Mouse (Mus musculus): ENCODE data around the gene Rbm7.
"Not testable (repeated sequence)": the region's sequence is repeated elsewhere in the genome, so short reads cannot be mapped to it uniquely, and the experiment has no call there.

Rbm7 gene

DNA sequence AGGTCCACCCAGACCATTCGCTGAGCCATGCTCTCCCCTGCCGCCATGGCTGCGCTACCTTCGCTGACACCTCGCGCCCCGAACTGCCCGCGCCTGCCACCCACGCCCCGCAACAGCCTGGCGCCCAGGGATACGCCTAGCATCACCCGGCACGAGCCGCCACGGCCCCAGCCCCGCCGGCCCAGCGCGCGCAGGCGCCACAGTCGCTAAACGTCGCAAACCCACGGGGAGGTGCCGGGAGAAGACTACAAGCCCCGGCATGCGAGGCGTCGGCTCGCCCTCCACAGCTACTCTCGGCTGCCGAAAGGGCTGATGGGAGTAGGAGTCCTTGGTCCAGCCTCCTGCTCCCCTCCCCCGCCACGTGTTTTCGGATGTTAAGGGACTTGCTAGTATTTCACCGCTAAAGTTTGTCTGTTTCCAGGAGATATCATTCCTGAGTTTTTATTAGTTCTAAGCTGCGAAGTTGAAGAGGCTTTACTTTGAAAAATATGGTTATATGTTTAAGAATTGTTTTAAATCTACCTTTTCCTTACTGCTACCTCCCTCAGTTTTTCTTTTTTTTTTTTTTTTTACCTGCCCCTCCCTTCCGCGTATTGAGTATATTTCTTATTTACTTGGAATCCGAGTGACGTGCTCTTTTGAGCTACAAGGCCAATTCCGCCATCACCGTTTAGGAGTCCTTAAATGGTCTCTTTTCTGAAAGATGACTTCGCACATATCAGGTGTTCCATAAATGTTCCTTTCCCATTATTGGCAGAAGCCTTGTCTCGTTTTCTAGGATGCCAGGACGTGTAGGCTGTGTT lies 14.5 kb downstream of the Rbm7 start, which contains the start of gene Rexo2:
Gene Rexo2 (minus strand): TSS at position 213 of the 803 bp plus-strand sequence.
- peak; percentile 91 to 94 for DNase-seq (ENCODE audit: low spot score in 2 of 2)

DNA sequence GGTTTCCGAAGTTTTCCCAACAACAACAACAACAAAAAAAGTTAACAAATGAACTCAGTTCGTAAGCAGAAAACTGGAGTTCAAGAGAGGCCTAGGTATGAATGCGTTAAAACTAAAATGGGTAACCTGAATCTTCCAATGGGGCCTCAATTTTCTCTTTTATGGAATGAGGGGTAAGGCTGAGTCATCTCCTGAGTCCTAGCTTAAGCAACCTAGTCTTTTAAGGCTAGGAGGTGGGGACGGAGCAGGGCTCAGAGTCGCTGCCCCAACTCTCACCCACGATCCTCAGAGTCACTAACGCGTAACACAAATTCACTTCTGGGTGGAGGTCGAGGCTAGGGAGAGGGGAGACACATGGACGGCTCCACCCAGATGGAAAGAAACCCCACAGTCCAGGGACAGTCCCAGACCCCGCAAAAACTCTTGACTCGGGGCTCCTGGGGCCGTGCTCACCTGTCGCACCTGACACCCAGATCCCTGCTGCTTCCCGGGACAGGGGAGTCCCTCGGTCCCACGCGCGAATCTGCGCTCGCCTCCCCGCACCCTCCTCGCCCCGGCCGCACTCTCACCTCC lies 15.2 kb downstream of the Rbm7 start:
- no peak for DNase-seq (ENCODE audit: low spot score in 2 of 2)

GRCm38 (mm10) chr9:48478808-48479207 lies 16.3 kb downstream of the Rbm7 start:
- no peak for DNase-seq (ENCODE audit: low spot score in 2 of 2)

DNA sequence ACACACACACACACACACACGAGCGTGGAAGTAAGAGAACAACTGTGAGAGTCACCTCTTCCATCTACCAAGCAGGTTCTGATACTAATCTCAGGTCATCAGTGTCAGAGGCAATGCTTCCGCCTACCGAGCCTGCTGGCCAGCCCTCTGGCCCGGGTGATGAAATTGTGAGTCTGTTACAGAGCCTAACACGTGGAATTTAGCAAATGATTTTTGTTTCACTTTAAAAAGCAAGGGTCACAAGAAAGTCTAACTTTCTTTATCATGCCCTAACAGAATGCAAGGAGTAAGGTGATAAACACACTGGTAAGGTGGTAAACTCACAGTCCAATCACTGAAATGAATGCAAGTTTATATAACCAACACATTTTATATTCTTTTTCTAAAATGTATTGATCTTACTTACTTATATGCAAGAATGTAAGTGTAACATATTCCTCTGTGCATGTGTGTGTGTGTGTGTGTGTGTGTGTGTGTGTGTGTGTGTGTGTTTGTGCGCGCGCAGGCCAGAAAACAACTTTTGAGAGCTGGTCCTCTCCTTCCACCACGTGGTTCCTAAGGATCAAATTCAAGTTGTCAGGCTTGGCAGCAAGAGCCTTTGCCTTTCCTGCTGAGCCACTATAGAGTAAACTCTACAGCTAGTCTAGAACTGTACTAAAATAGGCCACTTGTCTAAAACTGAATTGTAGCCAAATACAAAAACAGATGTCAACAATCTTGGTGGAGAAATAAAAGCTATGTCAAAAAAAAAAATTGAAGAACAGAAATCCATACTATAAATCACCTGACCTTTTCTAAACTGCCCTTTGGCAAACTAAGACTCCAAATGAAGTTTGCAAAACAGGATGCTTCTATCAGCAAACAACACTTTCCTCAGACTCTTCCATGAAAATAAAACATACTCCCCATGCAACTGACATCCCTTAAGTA lies 18.6 kb downstream of the Rbm7 start:
- no peak for DNase-seq (ENCODE audit: low spot score in 2 of 2)

GRCm38 (mm10) chr9:48474367-48474766 lies 20.7 kb downstream of the Rbm7 start:
- DNase-seq (ENCODE audit: low spot score in 2 of 2), result no peak

DNA sequence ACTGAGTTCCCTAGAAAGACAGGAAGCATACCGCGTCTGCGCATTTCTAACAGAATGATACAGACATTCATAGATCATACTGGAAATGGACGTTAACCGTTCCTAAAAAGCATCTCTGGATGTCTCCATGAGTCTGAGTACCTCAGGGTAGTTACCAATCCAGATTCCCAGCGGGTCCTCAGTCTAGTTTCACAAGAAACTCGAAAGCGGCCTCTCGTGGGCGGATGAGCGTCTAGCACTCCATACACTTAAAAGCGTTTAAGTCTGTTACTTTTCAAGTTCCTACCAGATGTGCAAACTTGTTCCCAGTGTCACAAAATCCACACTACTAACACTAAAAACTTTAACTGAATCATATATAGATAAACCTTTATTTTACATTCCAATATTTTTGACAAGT lies 22.0 kb downstream of the Rbm7 start:
- no peak for DNase-seq (ENCODE audit: low spot score in 2 of 2)

- no peak for DNase-seq (ENCODE audit: low spot score in 2 of 2)
Measured at GRCm38 (mm10) chr9:48472441-48473025, 22.6 kb downstream of the Rbm7 start.

DNA sequence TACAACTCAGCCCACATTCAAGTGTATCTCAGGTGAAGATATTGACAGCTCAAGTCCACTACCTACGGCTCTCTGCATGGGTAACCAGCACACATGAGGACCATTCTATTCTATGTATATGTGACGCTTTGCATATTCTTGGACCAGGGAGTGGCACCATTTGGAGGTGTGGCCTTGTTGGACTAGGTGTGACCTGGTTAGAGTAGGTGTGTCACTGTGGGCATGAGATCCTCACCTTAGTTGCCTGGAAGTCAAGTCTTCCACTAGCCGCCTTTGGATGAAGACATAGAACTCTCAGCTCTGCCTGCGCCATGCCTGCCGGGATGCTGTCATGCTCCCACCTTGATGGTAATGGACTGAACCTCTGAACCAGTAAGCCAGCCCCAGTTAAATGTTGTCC lies 27.6 kb downstream of the Rbm7 start:
- not testable (repeated sequence) for DNase-seq (ENCODE audit: low spot score in 2 of 2)

DNA sequence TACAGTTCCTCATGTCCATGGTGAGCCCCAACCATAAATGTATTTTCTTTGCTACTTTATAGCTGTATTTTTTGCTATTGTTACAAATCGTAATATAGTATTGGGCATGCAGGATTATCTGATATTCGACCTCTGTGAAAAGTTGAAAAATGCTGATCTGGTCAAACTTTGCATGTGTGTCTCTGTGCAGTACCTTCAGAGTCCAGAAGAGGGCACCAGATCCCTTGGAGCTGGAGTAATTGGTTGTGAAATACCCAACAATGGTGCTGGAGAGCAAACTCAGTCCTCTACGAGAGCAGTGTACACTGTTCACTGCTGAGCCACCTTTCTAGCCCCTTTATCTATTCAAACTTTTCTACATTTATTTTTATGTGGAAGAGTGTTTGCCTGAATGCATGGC lies 28.3 kb downstream of the Rbm7 start:
- peak in 1 of 2 experiments; percentile 33 for DNase-seq (ENCODE audit: low spot score in 2 of 2)

DNA sequence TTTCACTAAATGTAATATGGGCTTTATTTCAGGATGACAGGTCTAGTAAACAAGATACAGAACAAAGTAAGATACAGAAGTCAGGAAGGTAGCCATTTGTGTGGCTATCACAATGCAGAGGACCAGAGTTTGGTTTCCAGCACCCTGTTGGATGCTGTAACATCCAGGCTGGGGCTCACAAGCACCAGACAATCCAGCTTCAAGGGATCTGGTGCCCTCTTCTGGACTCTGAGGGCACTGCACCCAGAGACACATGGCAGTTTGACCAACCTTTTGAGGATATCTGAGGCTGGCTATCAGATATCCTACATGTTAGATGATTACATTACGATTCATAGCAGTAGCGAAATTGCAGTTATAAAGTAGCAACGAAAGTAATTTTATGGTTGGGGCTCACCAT lies 29.4 kb downstream of the Rbm7 start:
- DNase-seq (ENCODE audit: low spot score in 2 of 2), result no peak

DNA sequence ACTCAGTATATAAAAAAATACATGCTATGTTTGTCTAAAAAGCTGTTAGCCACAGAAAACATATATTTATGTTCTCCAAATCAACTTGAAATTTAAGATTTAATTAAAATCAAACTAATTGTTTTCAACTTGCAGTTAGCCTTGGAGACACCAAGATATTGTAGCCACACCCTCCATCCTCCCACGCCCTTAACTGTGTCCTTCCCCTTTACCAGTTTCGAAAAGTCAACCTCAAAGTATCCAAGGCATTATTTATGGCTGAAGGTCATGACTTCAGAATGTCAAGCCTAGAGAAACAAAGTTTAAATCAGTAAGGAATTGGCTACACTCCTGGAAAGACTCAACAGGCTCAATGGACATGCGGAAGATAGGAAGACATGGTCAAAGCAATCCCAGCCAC lies 33.6 kb downstream of the Rbm7 start:
- DNase-seq (ENCODE audit: low spot score in 2 of 2), result no peak

- no peak for DNase-seq (ENCODE audit: low spot score in 2 of 2)
Measured at GRCm38 (mm10) chr9:48460720-48461119, 34.4 kb downstream of the Rbm7 start.

DNA sequence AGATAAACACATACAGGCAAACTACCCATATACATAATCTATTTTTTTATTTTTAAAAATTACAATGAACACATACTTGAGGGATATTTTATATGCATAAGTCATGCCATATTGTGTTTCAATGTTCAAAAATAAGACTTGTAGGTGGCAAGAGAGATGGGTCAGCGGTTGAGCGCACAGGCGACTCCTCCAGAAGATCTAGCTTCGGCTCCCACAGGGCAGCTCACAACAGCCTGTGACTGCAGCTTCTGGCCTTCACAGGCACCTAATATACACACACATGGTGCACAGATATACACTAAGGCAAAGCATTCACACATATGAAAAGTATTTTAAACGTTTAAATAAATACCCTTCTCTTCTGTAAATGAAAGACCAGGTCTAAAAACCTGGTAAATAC lies 35.7 kb downstream of the Rbm7 start:
- no peak for DNase-seq (ENCODE audit: low spot score in 2 of 2)

DNA sequence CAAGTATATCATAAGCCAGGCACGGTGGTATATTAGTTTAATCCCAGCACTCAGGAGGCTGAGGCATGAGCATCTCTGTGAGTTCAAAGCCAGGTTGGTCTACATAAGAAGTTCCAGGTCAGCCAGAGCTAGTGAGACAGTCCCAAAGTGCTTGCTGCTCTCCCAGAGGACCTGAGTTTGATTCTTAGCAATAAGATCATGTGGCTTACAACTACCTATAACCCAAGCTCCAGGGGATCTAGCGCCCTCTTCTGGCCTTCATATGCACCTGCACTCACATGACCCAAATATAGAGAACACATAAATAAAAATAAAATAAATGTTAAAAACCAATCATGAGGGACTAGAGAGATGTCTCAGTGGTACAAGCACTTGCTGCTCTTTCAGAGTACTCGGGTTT lies 36.2 kb downstream of the Rbm7 start:
- DNase-seq (ENCODE audit: low spot score in 2 of 2), result no peak

DNA sequence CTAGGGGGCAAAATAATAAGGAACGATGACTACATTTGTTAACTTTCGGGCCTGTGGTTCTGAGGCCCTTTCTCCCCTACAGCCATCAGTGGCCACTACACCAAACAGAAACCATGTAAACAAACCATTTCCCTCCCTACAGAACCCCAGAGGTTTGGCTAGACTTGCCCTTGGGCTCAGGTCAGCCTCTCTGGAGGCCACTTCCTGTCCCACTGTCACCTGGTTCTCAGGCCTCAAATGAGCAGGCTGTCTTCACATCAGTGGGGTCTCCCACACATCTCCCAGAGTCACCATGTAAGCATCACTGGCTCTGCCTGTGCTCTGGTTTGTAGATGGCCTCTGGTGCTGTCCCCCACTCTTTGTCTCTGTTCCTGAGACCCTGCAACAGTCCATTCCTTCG lies 39.1 kb downstream of the Rbm7 start:
- no peak for DNase-seq (ENCODE audit: low spot score in 2 of 2)

GRCm38 (mm10) chr9:48450066-48450465 lies 45.0 kb downstream of the Rbm7 start:
- no peak for DNase-seq (ENCODE audit: low spot score in 2 of 2)

- DNase-seq (ENCODE audit: low spot score in 2 of 2), result no peak
Measured at GRCm38 (mm10) chr9:48447783-48448209, 47.3 kb downstream of the Rbm7 start.

- no peak for DNase-seq (ENCODE audit: low spot score in 2 of 2)
Measured at GRCm38 (mm10) chr9:48444821-48445220, 50.3 kb downstream of the Rbm7 start.

DNA sequence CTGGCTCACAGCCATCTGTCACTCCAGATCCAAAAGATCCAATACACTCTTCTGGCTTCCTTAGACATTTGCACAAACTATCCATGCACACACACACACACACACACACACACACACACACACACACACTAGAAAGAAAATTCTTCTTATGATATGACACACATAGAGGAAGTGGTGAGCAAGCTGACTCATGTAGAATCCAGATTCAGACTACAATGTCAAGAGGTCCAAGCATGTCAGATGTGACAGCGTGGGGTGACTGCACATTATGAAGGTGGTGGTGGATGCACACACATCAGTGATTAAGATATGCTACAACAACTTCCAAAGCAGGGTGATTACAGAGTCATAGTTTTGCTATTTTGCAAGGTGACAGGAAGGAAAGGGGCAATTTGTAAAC lies 51.2 kb downstream of the Rbm7 start:
- DNase-seq (ENCODE audit: low spot score in 2 of 2), result no peak
